Mouse (Mus musculus): ENCODE data around the gene Igdcc4.
"Not testable (repeated sequence)": the region's sequence is repeated elsewhere in the genome, so short reads cannot be mapped to it uniquely, and the experiment has no call there.

Gene Igdcc4

DNA sequence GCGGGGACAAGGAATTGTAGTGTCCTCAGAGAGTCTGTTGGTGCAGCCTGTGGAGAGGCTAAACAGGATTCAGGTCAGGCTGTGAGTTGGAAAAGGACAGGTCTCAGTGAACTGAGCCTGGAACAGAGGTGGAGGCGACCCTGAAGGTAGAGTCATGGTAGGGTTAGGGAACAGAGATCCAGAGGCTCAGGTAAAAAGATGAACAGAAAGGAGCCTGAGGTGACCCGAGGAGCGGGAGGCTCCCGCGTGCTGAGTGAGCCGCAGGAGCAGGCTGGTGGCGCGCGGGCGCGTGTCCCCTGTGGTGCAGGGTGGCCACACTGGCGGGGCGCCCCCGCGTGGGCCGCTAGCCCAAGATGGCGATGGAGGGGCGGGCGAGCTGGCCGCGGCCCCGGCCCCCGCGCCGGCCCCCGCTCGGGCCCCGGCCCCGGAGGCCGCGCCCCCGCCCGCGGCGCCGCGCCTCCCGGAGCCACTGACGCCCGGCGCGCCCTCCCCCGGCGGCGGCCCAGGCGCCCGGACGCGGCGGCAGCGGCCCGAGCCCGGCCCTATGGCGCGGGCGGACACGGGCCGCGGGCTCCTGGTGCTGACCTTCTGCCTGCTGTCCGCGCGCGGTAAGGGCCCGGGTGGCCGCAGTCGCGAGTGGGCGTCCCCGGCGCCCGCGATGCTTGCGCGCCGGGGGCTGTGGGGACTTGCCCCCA lies at the start of gene Igdcc4:
TSS of gene Igdcc4 (plus strand) at position 496 of the 695 bp plus-strand sequence.
- peak; percentile 63 to 74 for DNase-seq

DNA sequence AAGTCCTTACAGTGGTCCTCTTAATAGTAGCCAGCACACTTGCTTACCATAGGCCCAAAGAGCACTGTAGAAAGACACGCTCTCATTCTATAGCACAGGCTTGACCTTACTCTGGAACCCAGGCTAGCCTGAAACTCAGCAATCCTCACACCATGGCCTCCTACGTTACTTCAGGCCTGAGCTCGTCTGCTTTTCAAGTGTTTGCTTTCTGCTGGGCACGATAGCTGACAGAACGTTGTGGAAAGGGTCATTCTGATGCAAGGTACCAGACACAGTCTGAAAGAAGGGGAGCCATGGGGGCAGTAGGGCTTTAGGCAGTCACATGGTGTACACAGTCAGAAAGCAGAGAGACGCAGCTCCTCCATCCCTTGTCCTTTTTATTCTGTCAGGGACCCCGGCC lies 37.0 kb upstream of the Igdcc4 start:
- no peak for DNase-seq

DNA sequence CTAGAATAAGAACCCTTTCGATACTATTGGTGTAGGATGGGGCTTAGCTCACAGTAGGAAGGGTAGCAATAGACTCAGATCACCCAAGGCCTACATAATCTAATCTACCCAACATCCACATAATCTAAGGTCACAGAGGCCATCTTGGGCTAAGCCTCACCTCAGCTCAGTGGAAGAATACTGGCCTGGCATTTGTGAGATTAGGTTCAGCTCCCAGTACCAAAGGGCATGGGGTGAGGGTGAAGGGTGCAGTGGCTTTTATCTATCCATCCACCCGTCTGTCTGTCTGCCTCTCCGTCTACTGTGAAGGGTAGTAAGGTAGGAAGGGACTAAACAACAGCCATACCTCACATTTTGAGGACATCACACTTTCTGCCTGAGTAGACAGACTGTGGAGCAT lies 30.7 kb upstream of the Igdcc4 start:
- DNase-seq: no peak

DNA sequence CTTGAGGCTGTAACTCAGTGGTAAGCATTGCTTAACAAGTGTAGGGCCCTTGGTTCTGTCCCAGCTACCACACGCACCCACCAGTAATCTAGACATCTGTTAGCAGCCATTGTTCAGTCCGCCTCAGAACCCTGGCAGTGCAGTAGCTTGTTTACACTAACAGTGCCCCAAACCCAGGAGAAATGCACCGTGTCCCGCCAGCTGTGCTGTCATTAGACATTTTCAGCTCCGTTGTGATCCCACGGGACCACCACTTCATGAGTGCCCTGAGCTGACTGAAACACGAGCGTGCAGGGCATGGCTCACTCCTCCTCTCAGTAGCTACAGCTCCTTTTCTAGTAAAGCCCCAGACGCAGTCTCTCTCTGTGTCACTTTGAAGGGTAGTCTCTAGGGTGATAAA lies 27.7 kb upstream of the Igdcc4 start:
- no peak for DNase-seq

DNA sequence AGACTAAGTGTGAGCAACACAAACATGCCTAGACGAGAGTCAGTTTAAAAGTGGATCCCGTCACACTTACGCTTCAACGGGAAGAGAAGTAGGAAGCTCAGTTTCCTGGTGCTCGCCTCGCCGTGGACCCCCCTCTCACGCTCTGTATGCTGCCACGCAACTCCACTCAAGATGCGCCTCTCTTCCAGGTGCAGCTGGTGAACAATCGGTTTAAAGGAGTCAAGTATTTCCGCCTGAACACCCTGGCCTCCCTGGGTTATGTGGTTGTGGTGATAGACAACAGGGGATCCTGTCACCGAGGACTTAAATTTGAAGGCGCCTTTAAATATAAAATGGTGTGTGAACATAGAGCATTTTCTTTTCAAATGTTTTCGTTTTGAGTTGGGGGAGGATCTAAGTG lies 27.0 kb upstream of the Igdcc4 start:
- no peak for DNase-seq

DNA sequence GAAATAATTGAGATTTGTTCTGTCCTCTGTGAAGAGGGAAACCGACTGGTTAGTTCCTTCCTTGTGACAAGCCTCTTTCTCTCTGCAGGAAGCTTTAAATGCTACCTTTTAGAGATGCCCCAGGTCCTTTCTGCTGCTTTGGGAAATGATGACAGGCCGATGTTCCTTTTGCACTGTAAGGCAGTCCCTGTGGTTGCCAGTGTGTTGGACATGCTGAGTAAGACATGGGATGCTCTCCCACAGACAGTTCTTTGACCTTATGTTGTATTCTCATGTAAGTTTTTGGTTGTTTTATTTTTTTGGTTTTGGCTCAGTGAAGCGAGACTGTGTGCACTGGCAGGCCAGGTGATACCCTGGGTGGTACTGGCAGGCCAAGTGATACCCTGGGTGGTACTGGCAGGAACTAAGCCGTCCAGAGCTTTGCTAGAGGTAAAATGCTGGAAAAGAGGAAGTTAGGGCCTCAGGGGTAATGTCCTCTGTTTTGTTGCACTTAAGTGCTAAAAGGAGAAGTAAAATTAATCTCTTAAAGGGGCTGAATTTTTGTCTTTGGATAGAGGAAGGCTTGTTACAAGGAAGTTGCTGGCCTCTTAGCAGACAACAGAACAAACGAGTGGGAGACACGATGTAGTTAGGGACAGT lies 26.3 kb upstream of the Igdcc4 start:
- no peak for DNase-seq

DNA sequence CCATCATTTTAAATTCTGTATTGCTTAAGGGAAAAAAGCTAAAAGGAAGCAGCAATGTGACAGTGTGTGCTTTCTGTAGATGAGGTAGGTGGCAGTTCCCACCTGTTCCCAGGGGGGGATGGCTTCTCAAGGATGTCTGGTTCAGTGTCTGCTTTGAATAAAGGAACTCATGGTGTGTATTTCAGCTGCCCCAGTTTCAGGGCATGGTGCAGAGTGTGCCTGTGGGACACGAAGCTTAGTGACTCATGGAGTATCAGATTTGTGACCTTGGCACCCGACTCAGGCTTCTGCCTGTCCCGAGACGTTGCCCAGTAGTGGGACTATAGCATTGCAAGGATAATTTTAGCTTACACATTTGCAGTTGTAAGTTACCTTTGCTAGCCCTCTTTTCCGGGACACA lies 23.8 kb upstream of the Igdcc4 start:
- no peak for DNase-seq

DNA sequence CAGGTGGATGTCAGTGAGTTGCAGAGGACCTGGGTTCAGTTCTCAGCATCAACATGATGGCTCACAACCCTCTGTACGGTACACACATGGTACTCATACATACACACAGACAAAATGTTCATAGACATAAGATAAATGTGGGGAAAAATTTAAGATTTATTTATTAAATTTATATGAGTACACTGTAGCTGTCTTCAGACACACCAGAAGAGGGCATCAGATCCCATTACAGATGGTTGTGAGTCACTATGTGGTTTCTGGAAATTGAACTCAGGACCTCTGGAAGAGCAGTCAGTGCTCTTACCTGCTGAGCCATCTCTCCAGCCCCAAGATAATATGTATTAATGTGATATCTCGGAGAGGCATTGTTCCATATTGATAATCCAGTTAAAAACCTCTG lies 21.1 kb upstream of the Igdcc4 start:
- DNase-seq: not testable (repeated sequence)

DNA sequence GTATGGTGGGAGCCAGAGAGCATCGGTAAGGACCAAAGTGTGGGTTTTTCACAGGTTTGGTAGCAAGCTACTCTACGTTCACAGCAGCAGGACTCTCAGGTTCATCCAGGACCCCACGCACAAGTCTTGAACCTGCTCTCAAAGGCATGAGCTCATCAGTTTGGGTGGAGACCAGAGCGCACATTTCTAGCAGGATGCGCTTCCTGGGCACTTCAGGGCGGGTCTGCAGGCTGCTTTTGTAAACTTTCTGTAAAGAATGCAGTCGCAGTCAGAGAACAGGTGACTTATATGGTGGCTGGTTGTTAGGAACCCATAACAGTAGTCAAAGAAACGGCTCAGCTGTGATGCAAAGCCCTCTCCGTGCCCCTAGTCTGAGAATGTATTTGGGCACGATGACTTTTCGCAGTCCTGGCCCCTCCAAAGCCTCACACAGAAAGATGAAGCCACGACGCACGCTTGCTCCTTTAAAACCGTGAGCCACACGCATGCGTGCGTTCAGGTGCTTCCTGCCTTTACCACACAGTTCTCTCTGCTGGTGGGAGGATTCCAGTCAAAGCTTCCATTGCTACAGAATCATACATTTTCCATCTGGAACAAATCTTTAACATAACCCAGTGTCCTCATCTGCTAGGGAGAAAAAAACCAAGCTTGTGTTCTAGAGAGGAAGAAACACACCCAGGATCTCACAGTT lies 18.1 kb upstream of the Igdcc4 start:
- DNase-seq: no peak

DNA sequence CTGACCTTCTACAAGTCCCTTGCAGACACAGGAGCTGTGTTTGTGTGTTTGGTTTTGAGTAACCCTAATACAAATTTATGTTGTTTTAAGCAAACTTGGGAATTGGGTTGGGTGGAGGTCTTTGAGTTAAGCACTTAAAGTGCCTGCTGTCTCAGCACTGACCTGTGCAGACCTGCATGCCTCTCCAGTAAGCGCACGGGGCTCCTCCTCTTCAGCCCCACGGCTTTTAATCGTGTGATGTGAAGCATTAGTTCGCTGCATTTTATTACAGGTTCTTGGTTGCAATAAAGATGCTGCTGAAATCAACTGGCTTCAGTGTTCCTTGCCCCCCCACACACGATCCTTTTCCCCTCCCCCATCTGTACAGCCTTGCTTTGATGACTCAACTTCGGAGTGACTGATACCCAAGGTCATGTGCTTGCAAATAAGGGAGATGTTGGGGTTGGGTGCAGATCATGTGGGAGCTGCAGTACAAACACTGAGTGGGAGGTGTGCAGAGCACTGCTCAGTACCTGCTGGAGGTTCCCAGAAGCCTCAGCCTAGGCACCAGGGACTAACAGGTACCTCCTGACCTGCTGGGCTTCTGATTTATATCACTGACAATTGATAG lies 17.0 kb upstream of the Igdcc4 start:
- no peak for DNase-seq

DNA sequence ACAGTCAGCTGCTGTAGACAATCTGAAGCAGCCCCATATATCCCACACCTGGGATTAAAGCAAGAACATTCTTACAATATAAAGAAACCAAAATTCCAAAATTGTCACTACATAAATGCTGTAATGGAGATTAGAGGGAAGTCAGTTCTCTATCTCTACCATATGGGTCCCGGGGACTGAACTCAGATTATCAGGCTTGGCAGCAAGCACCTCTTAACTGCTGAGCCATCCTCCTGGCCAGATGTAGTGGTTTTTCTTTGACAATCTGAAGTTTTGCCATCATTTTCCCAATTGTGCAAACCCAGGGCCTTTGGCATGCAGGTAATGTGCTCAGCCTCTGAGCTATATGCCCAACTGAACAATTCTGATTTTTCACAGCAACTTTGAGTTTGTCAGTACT lies 16.0 kb upstream of the Igdcc4 start:
- no peak for DNase-seq

DNA sequence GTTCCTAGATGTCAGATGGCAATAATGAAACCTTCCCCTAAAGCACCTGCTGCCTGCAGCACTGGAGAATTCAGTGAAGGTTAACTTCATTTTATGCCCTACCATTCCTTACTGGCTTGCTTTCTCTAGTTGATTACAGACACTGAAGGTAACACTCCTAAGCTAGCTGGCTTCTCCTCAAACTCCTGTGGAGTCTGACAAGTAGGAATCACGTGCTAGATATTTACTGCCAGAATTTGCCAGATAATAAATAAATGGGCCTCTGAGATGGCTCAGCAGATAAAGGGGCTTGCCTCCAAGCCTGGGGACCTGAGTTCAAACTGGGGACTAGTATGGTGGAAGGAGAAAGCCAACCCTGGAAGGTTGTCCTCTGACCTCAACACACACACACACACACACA lies 14.5 kb upstream of the Igdcc4 start:
- DNase-seq: peak; percentile 57

DNA sequence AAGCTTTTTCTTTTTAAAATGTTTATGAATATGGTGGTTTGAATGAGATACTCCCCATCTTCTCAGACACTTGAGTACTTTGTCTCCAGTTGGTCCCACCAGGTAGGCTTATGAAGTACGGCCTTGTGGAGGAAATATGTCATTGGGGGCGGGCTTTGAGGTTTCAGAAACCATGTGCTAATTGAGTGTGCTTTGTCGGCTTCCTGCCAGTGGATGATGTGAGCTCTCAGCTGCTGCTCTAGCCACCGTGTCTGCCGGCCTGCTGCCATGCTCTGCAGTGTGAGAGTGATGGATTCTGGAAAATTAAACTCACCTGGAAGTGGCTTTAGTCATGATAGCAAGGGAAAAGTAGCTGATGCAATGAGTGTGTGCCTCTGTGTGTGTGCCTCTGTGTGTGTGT lies 13.8 kb upstream of the Igdcc4 start:
- DNase-seq: peak; percentile 84 to 86

DNA sequence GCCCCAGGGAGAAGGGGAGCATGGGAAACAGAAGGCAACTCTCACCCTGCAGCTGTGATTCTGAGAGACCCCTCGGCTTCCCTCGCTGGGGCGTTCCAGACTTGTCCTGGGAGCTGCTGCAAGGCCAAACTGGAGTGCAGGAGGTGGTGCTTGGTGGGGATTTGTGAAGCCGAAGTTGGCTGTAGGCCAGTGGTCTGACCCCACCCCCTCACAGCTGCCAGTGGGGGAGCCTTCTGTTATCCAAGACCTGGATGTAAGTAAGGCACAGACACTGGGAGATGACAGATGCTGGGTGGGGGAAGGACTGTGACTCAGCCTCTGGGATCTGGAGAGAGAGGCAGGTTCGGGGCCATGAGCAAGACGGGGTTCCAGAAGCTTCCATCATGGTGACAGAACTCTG lies 7.0 kb upstream of the Igdcc4 start:
- DNase-seq: peak; percentile 88 to 92

DNA sequence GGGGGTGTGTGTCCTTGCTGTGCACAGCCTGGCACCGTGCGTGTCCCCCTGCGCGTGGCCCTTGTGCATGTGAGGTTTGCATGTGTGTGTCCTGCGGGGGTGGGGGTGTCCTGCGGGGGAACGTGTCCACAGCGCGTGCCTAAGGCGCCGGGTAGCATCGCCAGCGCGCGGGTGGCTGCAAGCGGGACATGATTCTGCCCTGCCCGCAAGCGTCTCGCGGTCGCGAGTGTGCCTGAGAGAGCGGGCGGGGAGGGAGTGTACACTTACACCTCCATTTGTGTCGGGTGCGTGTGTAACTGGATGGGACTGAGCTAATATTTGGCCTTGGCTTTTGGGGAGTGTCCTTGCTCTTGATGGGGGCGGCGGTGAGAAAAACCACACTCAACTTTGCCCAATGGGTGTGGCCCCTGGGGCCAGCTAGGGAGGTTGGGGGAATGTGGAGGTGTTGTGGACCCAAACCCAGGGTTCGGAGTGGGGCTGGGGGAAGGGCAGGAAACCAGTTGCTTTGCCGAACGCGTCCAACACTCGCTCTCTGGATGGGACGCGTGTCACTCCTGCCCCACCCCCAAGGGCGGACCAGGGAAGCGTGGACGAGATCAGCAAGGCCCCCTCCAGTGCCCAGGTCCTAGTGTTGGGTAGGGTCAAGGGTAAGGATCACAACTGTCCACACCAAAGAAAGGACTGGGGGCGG lies 545 bp downstream of the Igdcc4 start:
- peak; percentile 70 to 77 for DNase-seq

DNA sequence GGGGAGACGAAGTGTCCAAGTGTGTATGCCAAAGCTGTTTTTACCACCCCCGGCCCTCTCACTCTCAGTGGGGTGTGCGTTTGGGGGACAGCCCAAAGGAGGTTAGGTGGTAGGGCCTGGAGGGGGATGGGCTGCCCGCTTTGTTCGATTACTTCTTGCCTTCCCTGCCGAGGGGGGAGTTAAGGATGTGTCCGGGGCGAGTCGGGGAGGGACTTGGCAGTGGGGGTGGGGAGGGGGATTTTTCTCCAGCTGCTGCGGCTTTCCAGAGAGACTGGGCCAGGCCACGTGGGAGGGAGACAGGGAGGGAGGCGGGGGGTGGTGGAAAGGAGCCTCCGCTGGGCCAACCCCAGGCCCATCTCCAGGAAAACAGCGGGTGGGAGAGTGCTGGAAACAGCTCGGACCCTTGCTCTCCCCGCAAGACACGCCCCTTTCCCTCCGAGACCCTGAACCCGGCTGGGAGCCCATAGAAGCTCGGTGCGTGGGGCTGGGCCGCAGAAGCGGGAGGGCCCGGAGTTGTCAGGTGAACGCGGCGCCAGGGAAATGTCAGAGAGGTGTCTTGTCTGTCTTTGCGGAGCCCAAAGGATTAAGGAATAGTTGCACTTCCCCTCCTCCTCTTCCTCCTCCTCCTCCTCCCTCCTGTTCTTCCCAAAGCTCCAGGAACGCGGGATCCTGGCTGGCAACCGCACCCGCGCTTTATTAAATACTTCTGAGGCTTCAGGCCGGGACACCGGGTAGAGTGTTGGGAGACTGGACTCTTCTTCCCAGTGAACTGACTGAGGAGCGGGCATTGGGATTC lies 1.3 kb downstream of the Igdcc4 start:
- peak; percentile 85 to 91 for DNase-seq

DNA sequence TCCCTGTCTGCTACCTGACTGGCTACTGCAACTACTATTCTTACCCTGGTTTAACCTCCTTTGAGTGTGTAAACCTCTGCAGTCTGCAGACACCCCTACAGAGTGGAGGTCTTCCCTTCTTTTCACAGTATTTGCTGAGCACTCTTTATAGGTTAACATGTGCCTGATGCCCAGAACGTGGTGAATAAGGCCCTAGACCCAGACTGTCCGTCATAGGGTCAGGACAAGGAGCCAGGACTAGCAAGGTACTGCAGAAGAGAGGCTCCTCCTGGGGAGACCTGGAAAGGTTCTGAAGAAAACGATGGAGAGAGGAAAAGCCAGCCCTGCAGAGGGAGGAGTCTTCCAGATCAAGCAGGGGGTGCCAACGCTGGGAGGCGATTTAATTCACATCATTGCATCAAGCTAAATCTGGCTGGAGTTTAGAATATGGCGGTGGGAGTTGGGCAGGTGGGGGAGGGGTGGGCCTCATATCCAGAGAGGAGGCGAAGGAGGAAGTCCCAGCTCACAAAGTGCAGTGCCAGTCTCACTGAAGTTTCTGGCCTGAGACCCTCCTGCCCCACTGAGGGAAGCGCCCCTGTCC lies 2.0 kb downstream of the Igdcc4 start:
- peak; percentile 73 to 78 for DNase-seq

DNA sequence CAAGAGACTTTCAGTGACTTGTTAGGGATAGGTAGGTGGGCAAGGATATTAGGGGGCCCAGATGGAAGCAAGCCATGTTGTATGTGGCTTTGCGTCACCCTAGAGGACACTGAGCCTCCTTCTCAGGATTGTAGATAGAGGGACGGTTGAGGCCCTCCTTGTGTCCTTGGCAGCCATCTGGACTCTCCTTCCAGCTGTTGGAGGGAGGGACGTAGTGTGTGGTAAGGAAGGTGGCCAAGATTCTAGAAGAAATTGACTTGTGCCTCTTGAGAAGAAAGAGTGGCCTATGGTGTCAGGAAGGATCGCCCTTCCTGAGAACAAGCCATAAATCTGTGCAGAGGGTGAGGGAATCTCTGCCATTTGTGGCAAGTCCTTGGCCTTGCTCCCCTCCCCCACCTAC lies 5.5 kb downstream of the Igdcc4 start:
- no peak for DNase-seq

DNA sequence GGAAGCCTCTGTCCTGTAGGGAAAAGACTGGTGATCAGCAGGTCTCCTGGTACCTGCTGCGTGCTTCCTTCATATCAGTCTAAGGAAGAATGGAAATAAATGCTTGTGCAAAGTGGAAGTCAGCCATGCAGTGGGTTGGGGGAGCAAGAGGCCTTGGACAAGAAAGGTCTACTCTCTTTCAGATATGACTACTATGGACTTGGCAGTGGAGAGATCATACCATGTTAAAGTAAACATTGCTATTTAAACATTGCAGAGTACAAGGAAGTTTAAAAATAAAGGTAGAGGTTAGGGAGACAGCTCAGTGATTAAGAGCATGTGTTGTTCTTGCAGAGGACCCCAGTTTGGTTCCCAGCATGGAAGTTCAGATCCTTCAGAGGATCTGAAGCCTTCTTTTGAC lies 6.6 kb downstream of the Igdcc4 start:
- no peak for DNase-seq

DNA sequence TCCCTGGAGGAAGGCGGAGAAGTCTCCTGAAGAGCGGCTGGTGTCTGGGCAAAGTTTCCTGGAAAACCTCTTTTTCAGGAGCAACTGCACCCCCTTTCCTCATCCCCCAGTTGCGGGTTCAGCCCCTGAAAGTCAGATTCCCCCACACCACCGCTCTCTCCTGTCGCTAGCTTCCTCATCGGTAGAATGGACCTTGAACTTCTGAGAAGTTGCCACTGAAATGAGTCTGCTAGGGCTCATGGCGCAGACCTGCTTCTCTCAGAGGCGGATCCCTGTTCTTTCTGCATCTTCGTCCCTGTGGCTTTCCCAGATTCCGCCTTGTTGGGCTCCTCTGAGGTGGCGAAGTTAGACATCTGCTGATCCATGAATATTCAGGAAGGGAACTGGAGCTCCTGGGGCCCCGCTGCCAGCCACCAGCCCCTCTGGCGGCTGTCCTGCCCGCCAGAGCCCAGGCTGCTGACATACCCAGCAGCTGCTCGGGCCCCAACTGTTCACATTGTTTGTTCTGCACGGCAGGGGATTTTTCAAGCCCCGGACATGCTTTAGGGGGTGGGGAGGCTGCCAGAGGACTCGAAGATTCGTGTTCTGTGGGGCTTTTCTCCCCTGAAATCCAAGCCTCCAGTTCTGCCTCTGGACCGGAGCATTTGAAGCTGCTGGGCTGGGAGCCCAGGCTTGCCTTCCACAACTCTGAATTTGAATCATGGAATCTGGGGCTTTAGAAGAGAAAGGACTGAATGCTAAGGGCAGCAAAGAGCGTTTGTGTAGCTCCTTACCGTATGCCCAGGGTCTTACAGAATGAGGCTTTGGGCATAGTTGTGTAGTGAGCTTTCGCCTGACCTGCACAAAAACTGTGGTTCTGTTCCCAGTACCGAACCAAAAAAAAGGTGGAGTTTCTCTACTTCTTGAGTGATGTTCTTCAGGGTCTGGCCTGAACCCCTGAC lies 8.1 kb downstream of the Igdcc4 start:
- peak; percentile 80 to 88 for DNase-seq

DNA sequence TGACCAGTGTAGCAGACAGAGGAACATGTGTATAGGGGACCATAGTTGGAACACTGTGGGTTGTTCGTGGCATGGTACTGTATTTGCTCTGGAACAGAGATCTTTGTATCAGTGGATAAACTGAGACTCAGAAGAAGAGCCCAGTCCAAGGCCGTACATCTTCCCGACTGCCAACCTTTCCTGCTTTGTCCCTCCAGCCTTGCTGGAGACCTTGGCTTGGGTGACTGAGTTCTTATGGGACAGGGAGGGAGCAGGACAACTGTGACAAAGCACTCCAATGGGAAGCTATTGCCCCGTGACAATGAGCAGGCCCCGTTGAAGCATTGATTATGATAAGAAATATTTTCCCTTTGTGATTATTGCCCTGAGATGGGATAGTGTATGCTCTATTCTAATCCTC lies 10.4 kb downstream of the Igdcc4 start:
- DNase-seq: no peak

Data from cerebellum, postnatal 10 days (tissue).